Mouse (Mus musculus) hindbrain, postnatal 0 days (tissue): ENCODE results near the gene Por. TPM values are rescaled to one million over a fixed set of nuclear protein-coding genes. Genes with fewer than 3 reads are reported as not detected.

Experiments used
- ATAC-seq: fragments of 200-750 bp; cut with Nextera tagmentation; 2 replicates; pipeline ENCODE4 v1.8.0; 2017; ENCODE audit warnings: mild to moderate bottlenecking, moderate TSS enrichment, moderate library complexity
- DNase-seq: peaks from one replicate; pipeline ENCODE4 v3.0.0-alpha.2; 2015; ENCODE audit warnings: low spot score
- H3K27ac ChIP-seq: fragments of 300-500 bp; sonication (generic); 2 replicates; pipeline ENCODE4 v1.5.1; 2014; ENCODE audit warnings: mild to moderate bottlenecking
- H3K27me3 ChIP-seq: fragments of 300-500 bp; sonication (generic); 2 replicates; pipeline ENCODE4 v1.6.1; 2014; ENCODE audit warnings: low read length, mixed read lengths; ENCODE audit not compliant: insufficient read depth
- H3K36me3 ChIP-seq: fragments of 300-500 bp; sonication (generic); 2 replicates; pipeline ENCODE4 v1.6.1; 2014; ENCODE audit warnings: low read length, mixed read lengths; ENCODE audit not compliant: insufficient read depth
- H3K4me1 ChIP-seq: fragments of 300-500 bp; sonication (generic); 2 replicates; pipeline ENCODE4 v1.6.1; 2014; ENCODE audit warnings: antibody characterized with exemption, low read length, mixed read lengths; ENCODE audit not compliant: insufficient read depth
- H3K4me2 ChIP-seq: fragments of 300-500 bp; sonication (generic); 2 replicates; pipeline ENCODE4 v1.6.1; 2014; ENCODE audit warnings: low read depth, mild to moderate bottlenecking, low read length, moderate library complexity, mixed read lengths
- H3K4me3 ChIP-seq: fragments of 300-500 bp; sonication (generic); 2 replicates; pipeline ENCODE4 v1.5.1; 2014; ENCODE audit warnings: low read length
- H3K9ac ChIP-seq: fragments of 300-500 bp; sonication (generic); replicated peaks from 2 replicates; pipeline ENCODE4 v1.6.1; 2014; ENCODE audit warnings: mild to moderate bottlenecking, low read length, moderate library complexity, mixed read lengths
- H3K9me3 ChIP-seq: fragments of 300-500 bp; sonication (generic); 2 replicates; pipeline ENCODE4 v1.6.1; 2016; ENCODE audit warnings: low read length, mixed read lengths
- CTCF ChIP-seq: IDR thresholded peaks from 2 replicates; pipeline ENCODE4 v1.5.1; 2016; ENCODE audit warnings: antibody characterized with exemption, control low read depth, low read depth
- WGBS: fragments of 180-500 bp; shearing (Covaris S2); extraction: QIAGEN DNeasy Blood & Tissue Kit; methylation state at CpG from one replicate; pipeline ENCODE4 v1.1.7; 2014; 5-methylcytosine and 5-hydroxymethylcytosine counted together
- polyA plus RNA-seq: library from polyadenylated mRNA; unstranded; fragments of >200 nt; fragmentation: Nextera tagmentation; extraction: Ambion mirVana; gene quantifications from 2 replicates; pipeline ENCODE4 v1.2.1, GENCODE M21; 2015
- total RNA-seq: library from RNA; depleted of rRNA; stranded (reverse); fragments of >200 nt; gene quantifications from 2 replicates; pipeline ENCODE4 v1.2.3, GENCODE M21; 2014

Gene Por
- total and polyA plus RNA-seq, 2 experiments from 2014 or later: 71.4 to 71.8 TPM

DNA sequence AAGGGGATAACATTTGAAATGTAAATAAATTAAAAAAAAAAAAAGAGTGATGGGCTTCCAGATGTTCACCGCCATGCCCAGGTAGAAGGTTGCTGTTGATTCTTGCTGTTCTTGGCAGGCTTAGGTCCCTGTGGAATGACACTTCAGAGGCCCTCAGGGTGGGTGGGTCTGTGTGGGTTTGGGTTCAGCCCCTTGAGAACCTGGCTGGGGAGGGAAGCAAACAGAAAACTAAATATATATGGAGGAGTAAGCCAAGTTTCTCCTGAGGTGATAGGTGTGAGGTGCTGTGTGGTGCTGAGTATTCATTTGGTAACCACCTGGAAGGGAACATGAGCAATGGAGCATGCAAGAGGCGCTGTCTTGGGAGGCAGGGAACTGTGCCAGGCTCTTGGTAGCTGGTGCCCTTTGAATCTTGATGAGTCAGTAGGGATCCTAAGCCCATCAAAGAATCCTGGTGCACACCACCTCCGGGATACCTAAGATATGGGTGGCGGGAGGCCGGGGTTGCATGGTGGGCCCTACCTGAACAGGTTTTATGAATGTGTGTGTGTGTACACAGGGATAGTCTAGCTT lies 23.5 kb downstream of the Por start:
- Histone ChIP-seq H3K4me3 (no peak overlapping the region), H3K27me3 (no peaks in the 10 kb centered on the region), H3K9ac (no peak overlapping the region), H3K4me2 (no peak overlapping the region), H3K9me3 (no peaks in the 10 kb centered on the region), H3K4me1 (no peaks in the 10 kb centered on the region; the same call in 1 of the 2 replicates), H3K27ac (no peak overlapping the region), H3K36me3 (no peaks in the 10 kb centered on the region)
- no peak for DNase-seq
- no peak for ATAC-seq
- no peak for TF ChIP-seq CTCF
- WGBS: 92% methylated on average over 5 of the region's 5 CpGs

DNA sequence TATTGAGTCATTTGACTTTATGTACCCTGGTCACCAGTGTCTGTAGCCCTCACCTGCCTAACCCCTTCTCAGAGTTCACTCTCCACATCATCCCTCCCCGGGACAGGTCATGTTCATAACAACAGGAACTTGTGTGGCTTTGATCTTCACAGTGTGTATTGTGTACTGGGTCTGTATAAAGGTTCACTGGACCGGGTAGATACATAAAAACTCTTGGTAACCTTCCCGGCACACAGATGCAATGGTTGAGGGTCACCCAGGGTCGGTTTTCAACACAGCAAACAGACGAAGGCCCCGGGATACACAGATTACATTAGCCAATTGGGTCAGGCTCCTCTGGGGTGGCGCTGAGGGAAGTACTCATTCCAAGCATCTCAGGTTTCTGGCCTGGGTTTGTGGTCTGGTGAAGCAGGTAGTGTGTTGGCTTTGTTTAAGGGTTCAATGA lies 25.5 kb downstream of the Por start:
- no peaks in the 10 kb centered on the region for H3K27me3 ChIP-seq
- no peak overlapping the region for H3K4me2 ChIP-seq
- H3K36me3 ChIP-seq: no peaks in the 10 kb centered on the region
- H3K27ac ChIP-seq: no peak overlapping the region
- H3K9ac ChIP-seq: no peak overlapping the region
- 65% methylated on average over 7 of the region's 7 CpGs for WGBS
- no peaks in the 10 kb centered on the region for H3K9me3 ChIP-seq
- no peak for TF ChIP-seq CTCF
- no peak for ATAC-seq
- H3K4me1 ChIP-seq: no peaks in the 10 kb centered on the region; the same call in 1 of the 2 replicates
- DNase-seq: no peak
- no peak overlapping the region for H3K4me3 ChIP-seq

DNA sequence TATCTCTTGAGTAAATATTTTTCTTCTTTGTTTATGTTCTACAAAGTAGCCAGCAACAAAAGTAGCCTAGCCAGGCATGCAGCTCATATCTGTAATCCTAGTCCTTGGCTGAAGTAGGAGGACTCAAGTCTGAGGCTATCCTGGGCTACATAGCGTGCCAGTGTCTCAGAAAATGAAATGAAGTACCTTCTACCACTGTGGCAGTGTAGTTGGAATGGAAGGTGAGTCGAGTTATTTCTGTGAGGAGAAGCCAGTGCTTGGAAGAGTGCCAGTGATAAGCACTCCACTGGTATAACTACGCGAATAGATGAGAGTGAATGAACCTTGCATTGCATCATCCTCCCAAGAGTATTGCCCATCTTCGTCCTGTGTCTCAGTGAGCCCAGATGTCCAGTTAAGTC lies 27.9 kb downstream of the Por start:
- Histone ChIP-seq H3K4me2 (no peak overlapping the region), H3K4me3 (no peak overlapping the region), H3K36me3 (no peaks in the 10 kb centered on the region), H3K27me3 (no peaks in the 10 kb centered on the region), H3K9me3 (no peaks in the 10 kb centered on the region), H3K27ac (no peak overlapping the region), H3K9ac (no peak overlapping the region), H3K4me1 (no peaks in the 10 kb centered on the region)
- WGBS: 84% methylated on average over 5 of the region's 5 CpGs
- DNase-seq (no peak), ATAC-seq (no peak)
- TF ChIP-seq CTCF: no peak

DNA sequence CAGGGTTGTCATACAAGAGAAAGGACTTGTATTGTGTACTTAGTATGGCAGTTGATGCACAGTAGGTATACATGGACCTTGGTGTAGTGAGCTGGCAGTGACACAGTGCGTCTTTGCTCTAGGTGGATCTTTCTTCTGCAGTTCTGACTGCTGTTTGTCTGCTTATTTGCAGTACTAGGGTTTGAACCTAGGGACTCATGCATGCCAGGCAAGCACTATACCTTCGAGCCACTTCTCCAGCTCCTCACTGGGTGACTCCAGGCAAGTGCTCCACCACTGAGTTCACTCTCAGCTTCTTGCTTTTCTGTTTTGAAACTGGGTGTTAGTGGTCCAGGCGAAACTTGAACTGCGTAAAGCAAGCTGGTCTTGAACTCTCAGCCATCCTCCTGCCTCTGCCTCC lies 31.8 kb downstream of the Por start:
- no peak for TF ChIP-seq CTCF
- H3K9me3 ChIP-seq: no peaks in the 10 kb centered on the region

DNA sequence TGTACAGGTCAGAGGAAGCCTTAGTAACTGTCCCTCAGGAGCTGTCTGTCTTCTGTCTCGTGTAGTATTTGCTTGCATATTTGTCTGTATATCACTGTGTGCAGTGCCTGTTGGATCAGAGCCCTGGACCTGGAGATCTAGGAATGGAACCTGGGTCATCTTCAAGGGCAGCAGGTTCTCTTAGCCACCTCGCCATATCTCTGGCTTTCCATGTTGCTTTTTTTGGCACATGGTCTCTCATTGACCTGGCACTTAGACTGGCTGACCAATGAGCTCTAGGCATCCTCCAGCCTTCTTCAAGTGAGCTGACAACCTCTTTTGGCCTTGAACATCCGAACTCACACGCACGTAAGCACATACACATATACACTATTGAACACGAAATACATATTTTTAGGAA lies 32.4 kb downstream of the Por start:
- H3K27ac ChIP-seq: no peak overlapping the region
- no peaks in the 10 kb centered on the region; the same call in 1 of the 2 replicates for H3K36me3 ChIP-seq
- H3K9me3 ChIP-seq: no peaks in the 10 kb centered on the region
- no peak overlapping the region for H3K9ac ChIP-seq
- no peak overlapping the region for H3K4me3 ChIP-seq
- no peak for DNase-seq
- H3K4me2 ChIP-seq: no peak overlapping the region
- no peak for TF ChIP-seq CTCF
- 91% methylated on average over 6 of the region's 6 CpGs for WGBS
- no peak for ATAC-seq
- H3K27me3 ChIP-seq: no peaks in the 10 kb centered on the region
- no peaks in the 10 kb centered on the region for H3K4me1 ChIP-seq

More for the DNA sequence above, 31.8 kb downstream of the Por start:
- Histone ChIP-seq H3K4me3 (no peak overlapping the region), H3K4me1 (no peaks in the 10 kb centered on the region), H3K27ac (no peak overlapping the region), H3K9ac (no peak overlapping the region), H3K4me2 (no peak overlapping the region), H3K36me3 (no peaks in the 10 kb centered on the region), H3K27me3 (no peaks in the 10 kb centered on the region)
- DNase-seq (no peak), ATAC-seq (no peak)
- 98% methylated on average over 4 of the region's 4 CpGs for WGBS

DNA sequence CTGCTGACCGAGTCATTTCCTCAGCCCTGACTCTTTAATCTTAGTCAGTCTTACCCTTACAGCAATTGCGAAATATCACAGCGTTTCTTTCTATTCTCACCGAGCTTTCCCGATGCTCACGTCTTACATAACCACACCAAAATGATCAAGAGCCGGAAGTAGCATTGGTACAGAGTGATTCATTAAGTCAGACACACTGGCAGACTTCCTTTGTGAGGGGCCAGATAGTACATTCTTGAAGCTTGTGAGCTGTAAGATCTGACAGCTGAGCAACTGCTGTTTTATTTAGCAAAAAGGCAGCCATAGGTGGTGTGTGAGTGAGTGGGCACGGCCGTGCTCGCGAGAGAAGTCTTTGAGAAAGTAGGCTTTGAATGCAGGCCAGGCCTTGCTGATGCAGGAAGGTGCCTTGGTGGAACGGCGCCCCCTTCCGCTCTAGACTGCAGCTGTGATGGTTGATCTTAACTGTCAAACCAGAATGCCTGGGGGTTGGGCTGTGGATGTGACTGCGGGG lies 32.9 kb downstream of the Por start:
- Histone ChIP-seq H3K27me3 (no peaks in the 10 kb centered on the region), H3K27ac (no peak overlapping the region), H3K4me3 (no peak overlapping the region), H3K4me2 (no peak overlapping the region), H3K36me3 (no peaks in the 10 kb centered on the region; the same call in 1 of the 2 replicates), H3K9ac (no peak overlapping the region), H3K9me3 (no peaks in the 10 kb centered on the region), H3K4me1 (no peaks in the 10 kb centered on the region)
- TF ChIP-seq CTCF: no peak
- ATAC-seq: no peak
- WGBS: 66% methylated on average over 15 of the region's 15 CpGs
- no peak for DNase-seq

DNA sequence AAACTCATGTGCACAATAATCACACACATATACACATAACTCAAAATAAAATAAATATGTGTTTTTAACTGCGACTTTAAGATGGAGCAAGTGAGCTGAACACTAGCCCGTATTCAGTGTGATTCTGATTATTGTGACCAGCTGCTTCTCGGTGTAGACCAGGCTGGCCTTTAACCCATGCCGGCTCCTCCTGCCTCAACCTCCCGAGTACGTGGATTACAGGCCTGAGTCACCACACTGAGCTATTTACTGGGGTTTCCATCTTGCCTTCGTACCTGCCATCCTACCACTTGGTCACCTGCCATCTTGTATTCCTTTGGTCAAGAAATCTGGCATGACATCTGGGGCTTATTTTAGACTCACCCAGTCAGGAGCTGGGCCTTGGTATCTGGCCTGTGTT lies 33.6 kb downstream of the Por start:
- Histone ChIP-seq H3K36me3 (no peaks in the 10 kb centered on the region; the same call in 1 of the 2 replicates), H3K4me2 (no peak overlapping the region), H3K4me1 (no peaks in the 10 kb centered on the region), H3K27ac (no peak overlapping the region), H3K9ac (no peak overlapping the region), H3K4me3 (no peak overlapping the region), H3K27me3 (no peaks in the 10 kb centered on the region), H3K9me3 (no peaks in the 10 kb centered on the region)
- ATAC-seq: no peak
- no peak for TF ChIP-seq CTCF
- 91% methylated on average over 7 of the region's 7 CpGs for WGBS
- no peak for DNase-seq
